Mouse (Mus musculus) hindbrain, embryonic 16.5 days (tissue): ENCODE measurements around the gene Large2. TPM values are rescaled to one million over a fixed set of nuclear protein-coding genes. Genes with fewer than 3 reads are reported as not detected.

ENCODE experiments used
- ATAC-seq: fragments of 200-750 bp; cut with Nextera tagmentation; 2 replicates; pipeline ENCODE4 v1.8.0; 2017; ENCODE audit warnings: moderate TSS enrichment, moderate library complexity
- H3K27ac ChIP-seq: fragments of 300-500 bp; sonication (generic); 2 replicates; pipeline ENCODE4 v1.5.1; 2014; ENCODE audit warnings: low read depth, mild to moderate bottlenecking, control low read depth, low read length, moderate library complexity
- H3K27me3 ChIP-seq: fragments of 300-500 bp; sonication (generic); replicated peaks from 2 replicates; pipeline ENCODE4 v1.6.1; 2014; ENCODE audit warnings: low read length; ENCODE audit not compliant: control insufficient read depth, insufficient read depth
- H3K36me3 ChIP-seq: fragments of 300-500 bp; sonication (generic); 2 replicates; pipeline ENCODE4 v1.6.1; 2014; ENCODE audit warnings: mild to moderate bottlenecking, low read length, moderate library complexity, mixed read lengths; ENCODE audit not compliant: control insufficient read depth, insufficient read depth
- H3K4me1 ChIP-seq: fragments of 300-500 bp; sonication (generic); 2 replicates; pipeline ENCODE4 v1.6.1; 2014; ENCODE audit warnings: low read depth, low read length; ENCODE audit not compliant: control insufficient read depth, insufficient read depth
- H3K4me2 ChIP-seq: fragments of 300-500 bp; sonication (generic); 2 replicates; pipeline ENCODE4 v1.6.1; 2014; ENCODE audit warnings: mild to moderate bottlenecking, low read length, control low read depth, moderate library complexity
- H3K4me3 ChIP-seq: fragments of 300-500 bp; sonication (generic); 2 replicates; pipeline ENCODE4 v1.5.1; 2014; ENCODE audit warnings: mild to moderate bottlenecking, low read length, control low read depth, moderate library complexity
- H3K9ac ChIP-seq: fragments of 300-500 bp; sonication (generic); 2 replicates; pipeline ENCODE4 v1.6.1; 2014; ENCODE audit warnings: low read depth, mild to moderate bottlenecking, control low read depth, low read length, moderate library complexity
- H3K9me3 ChIP-seq: fragments of 300-500 bp; sonication (generic); 2 replicates; pipeline ENCODE4 v1.6.1; 2014; ENCODE audit warnings: mild to moderate bottlenecking, low read length, moderate library complexity; ENCODE audit not compliant: control insufficient read depth
- WGBS: fragments of 180-500 bp; shearing (Covaris S2); extraction: QIAGEN DNeasy Blood & Tissue Kit; methylation state at CpG from one replicate; pipeline ENCODE4 v1.1.7; 2014; 5-methylcytosine and 5-hydroxymethylcytosine counted together
- polyA plus RNA-seq: library from polyadenylated mRNA; unstranded; fragments of >200 nt; fragmentation: Nextera tagmentation; extraction: Ambion mirVana; gene quantifications from 2 replicates; pipeline ENCODE4 v1.2.1, GENCODE M21; 2015

Gene Large2
- polyA plus RNA-seq, 1 experiment from 2014 or later = 1.7 TPM

DNA sequence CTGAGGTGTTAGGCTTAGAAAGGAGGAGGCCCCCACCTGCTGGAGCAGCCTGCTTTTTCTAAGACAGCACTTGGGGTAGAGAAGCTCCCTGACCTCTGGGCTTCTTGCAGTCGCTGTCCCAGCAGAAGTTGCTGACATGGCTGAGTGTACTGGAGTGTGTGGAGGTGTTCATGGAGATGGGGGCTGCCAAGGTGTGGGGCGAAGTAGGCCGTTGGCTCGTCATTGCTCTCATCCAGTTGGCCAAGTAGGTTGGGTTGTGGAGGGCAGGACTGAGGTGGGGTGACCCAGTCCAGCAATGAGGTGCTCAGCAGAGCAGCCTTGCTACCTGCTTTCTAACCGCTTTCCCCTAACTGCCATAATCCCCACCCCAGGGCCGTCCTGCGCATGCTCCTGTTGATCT is 2.7 kb upstream of the Large2 start:
- Histone ChIP-seq H3K9me3 (no peaks in the 10 kb centered on the region), H3K4me3 (no peak overlapping the region), H3K4me2 (no peak overlapping the region), H3K4me1 (peaks cover 23% of the 10 kb centered on the region), H3K27ac (no peak overlapping the region), H3K36me3 (peaks cover 24% of the 10 kb centered on the region), H3K27me3 (no peaks in the 10 kb centered on the region), H3K9ac (no peak overlapping the region)
- no peak for ATAC-seq
- WGBS = 86% methylated on average over 7 of the region's 7 CpGs

DNA sequence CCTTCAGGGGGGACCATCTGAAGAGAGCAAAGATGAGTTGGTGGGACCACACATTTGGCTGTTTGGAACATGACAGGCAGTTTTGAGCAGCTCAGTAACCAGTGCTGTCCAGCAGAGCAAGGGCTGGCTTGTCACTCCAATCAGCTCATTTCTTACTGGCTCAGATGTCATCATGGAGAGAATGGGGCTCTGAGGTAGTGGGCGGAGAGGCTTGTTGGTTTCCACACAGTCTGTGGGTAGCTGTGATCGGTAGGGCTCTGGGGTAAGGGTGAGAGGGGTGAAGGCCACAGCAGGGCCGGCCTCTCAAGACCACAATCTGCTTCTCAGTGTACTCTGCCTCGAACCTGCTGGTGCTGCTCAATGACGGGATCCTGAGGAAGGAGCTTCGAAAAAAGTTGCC is 1.6 kb upstream of the Large2 start:
- peaks cover 13% of the 10 kb centered on the region for H3K36me3 ChIP-seq
- H3K27me3 ChIP-seq = no peaks in the 10 kb centered on the region
- peaks cover 29% of the 10 kb centered on the region for H3K4me1 ChIP-seq
- H3K9me3 ChIP-seq = no peaks in the 10 kb centered on the region
- peak overlapping the region; percentile 77 for H3K4me3 ChIP-seq
- peak overlapping the region; percentile 69 for H3K4me2 ChIP-seq
- peak overlapping the region; percentile 74; the same call in 1 of the 2 replicates for H3K9ac ChIP-seq
- WGBS = 88% methylated on average over 6 of the region's 6 CpGs
- no peak overlapping the region for H3K27ac ChIP-seq
- no peak for ATAC-seq

DNA sequence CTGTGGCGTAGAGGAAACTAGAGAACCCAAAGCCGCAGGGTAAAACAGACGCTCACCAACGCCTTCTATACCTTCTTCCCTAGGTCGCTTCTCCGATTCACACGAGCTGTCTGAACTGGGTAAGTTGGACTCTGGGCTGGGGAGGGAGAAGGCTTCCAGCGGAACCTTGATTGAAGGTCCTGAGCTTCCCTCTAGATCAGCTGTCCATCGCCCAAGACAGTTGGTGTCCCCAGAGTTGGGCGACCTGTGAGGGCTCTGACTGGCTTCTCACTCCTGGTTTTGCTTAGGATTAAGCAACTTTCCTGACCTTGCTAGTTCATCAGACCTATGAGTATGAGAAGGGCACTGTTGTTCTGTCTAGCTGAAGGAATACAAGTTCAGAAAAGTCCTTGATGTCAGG is 1.1 kb upstream of the Large2 start:
- 17% methylated on average over 10 of the region's 10 CpGs for WGBS

DNA sequence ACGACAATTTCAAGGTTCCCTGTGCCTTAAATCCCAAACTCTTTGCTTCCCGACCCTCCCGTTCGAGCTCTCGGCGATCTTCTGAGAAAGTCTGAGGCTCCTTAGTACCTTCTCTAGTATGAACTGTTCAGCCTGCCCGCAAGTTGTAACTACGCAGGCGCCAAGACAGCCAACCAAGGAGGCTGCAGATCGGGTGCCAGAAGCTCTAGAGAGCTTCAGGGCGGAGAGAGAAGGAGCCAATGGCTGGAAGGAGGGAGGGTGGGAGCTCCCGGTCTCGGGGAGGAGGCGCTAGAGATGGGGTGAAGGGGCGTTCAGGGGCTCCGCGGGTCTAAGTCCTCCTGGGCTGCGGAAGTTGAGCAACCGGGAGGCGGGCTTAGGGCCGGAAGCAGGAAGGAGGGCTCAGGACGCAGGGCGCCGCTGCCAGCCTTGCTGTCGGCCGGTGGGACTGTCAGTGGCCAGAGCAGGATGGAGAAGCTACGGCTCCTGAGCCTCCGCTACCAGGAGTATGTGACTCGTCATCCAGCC is 492 bp upstream of the Large2 start:
- H3K36me3 ChIP-seq = peaks cover 11% of the 10 kb centered on the region
- peaks cover 4% of the 10 kb centered on the region; the same call in 1 of the 2 replicates for H3K27me3 ChIP-seq
- peak overlapping the region; percentile 77 for H3K4me3 ChIP-seq
- peak overlapping the region; percentile 74 for H3K9ac ChIP-seq
- H3K4me2 ChIP-seq = peak overlapping the region; percentile 69
- WGBS = under 1% methylated on average over 28 of the region's 29 CpGs
- peak overlapping the region; percentile 80 for H3K27ac ChIP-seq
- no peaks in the 10 kb centered on the region for H3K9me3 ChIP-seq
- H3K4me1 ChIP-seq = peaks cover 38% of the 10 kb centered on the region
- ATAC-seq = peak; percentile 96

More for the DNA sequence above, 1.1 kb upstream of the Large2 start:
- Histone ChIP-seq H3K4me2 (peak overlapping the region; percentile 69), H3K9me3 (no peaks in the 10 kb centered on the region), H3K4me1 (peaks cover 33% of the 10 kb centered on the region), H3K27me3 (0 out of 2 replicates have a peak, but pooled peaks cover 2% of the 10 kb centered on the region), H3K27ac (peak overlapping the region; percentile 80), H3K9ac (peak overlapping the region; percentile 74), H3K36me3 (peaks cover 13% of the 10 kb centered on the region), H3K4me3 (peak overlapping the region; percentile 77)
- ATAC-seq = no peak

DNA sequence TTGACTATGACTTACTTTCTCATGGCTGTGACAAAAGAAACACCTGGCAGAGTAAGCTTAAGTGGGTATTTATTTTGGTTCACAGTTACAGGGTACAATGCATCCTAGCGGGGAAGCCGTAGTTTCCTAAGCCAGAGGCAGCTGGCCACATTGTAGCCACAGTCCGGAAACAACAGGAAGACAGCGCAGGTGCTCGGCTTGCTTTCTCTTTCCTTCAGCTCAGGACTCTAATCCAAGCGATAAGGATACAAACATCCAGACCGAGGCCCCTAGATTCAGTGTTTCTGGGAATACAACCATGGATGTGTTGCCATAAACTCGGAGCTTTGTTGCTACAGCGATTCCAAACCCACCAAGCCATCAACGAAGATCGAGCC is 1.2 kb downstream of the Large2 start:
- Histone ChIP-seq H3K9me3 (no peaks in the 10 kb centered on the region), H3K27ac (no peak overlapping the region), H3K27me3 (peaks cover 10% of the 10 kb centered on the region), H3K4me3 (no peak overlapping the region), H3K4me1 (peaks cover 38% of the 10 kb centered on the region), H3K9ac (no peak overlapping the region), H3K4me2 (no peak overlapping the region), H3K36me3 (peaks cover 2% of the 10 kb centered on the region)
- no peak for ATAC-seq
- 78% methylated on average over 11 of the region's 11 CpGs for WGBS

DNA sequence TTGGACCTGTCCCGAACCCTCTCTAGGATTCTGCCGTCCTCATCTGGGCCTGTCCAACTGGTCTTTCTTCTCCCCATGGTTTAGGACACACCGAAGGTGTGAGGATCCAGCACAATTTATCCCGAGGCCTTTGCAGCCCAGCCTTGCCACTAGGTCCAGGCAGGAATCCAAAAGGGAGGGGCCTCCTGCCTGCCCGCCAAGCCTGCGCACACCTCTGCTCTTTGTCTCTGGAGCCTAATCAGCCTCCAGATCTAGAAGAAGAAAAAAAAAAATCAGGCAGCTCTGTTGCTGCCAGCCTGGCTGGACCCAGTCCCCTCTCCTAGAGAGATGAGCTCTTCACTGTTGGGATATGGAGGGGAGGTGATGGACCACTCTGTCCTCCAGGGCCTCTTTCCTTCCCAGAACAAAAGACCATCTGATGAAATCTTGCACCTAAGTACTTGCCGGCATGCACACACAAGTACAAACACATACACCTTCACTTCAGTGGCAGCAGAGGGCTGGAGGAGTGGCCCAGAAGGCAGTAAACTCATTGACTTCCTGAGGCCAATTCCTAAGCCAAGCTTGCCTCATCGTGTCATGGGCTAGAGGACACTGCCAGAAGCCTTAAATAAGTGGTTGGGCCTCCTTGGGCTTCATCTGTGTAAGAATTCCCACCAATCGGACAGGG is 1.8 kb downstream of the Large2 start:
- ATAC-seq = no peak
- Histone ChIP-seq H3K9me3 (no peaks in the 10 kb centered on the region), H3K4me1 (peaks cover 38% of the 10 kb centered on the region), H3K27me3 (peaks cover 10% of the 10 kb centered on the region), H3K36me3 (no peaks in the 10 kb centered on the region), H3K4me3 (no peak overlapping the region), H3K27ac (no peak overlapping the region), H3K9ac (no peak overlapping the region), H3K4me2 (no peak overlapping the region)
- WGBS = 47% methylated on average over 9 of the region's 9 CpGs

DNA sequence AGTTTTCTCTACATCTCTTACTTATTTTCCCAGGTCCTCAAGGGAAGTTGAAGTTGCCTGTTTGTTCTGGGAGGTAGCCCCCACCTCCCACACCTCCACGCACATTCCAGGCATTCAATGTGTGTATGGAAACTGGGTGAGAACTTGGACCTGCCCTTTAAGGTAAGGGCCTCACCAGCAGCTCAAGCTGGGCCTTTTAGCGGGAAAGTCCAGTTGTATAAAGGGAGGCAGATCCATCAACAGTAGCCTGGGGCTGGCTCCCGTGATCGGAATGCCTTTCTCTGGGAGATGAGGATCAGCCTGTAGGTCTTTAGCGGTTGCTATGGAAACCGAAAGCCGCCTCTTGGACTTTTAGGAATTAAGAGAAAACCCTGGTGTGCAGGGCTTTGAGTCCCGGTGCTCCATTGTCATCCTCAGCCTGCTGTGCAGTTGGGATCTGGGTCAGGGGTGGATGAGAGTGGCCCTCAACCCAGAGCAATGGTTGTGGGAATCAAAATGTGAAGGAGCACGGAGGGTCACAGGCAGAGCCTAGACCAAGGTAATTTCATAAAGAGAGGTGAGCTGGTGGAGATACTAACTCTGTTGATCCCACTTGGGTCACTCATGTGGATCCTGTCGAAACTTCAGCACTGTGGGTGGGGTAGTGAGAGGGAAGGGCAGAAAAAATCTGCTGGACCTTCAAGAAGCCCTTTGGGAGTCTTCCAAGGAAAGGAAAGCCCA is 2.5 kb downstream of the Large2 start:
- no peak for ATAC-seq
- no peak overlapping the region for H3K4me3 ChIP-seq
- peaks cover 38% of the 10 kb centered on the region for H3K4me1 ChIP-seq
- H3K36me3 ChIP-seq = no peaks in the 10 kb centered on the region
- 7% methylated on average over 10 of the region's 10 CpGs for WGBS
- no peak overlapping the region for H3K4me2 ChIP-seq
- no peaks in the 10 kb centered on the region for H3K9me3 ChIP-seq
- peaks cover 10% of the 10 kb centered on the region for H3K27me3 ChIP-seq
- no peak overlapping the region for H3K27ac ChIP-seq
- no peak overlapping the region for H3K9ac ChIP-seq

DNA sequence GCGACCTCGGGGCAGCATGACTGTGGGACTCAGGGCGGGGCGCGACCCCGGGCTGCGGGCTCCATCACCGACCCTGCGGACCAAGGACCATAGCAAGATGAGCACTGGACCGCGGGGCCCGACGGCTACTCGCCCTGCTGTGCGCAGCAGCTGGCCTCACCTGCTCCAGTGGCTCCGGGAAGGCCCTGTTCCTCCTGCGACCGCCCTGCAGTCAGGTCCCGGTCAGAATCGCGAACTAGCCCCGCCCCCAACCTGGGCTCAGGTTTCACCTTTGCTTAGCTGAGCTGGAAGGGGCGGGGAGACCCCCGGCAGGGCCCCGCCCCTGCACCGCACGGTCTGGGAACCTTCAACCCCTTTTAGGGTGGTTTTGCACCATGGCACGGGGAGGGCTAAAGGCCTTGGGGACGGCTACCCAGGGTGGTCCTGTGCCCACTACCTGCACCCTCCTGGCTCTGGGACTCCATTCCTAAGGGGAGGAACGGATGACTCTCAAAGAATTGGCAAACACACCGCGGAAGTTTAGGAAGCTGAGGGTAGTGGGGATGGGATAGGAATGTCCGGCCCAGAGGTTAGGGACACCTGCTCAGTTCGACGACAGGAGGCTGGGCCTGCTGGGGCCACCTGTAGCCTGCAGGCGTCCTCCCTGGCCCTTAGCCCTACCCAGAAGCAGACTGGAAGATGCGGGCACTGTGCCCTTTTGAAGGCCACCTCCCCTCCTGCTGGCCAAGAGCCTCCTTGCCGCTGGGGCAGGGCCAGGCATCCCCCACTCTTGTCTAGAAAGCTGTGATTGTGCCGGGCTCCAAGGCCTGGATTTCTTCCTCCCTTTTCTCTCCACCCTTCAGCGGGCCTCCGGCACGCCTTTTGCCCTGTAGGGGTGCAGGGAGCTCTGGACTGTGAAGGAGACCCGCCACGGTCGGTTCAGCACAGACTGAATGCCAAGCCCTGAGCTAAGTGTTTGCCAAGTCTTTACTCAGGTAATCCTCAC is 3.6 kb downstream of the Large2 start:
- Histone ChIP-seq H3K4me2 (peak overlapping the region; percentile 56), H3K9ac (peak overlapping the region; percentile 55), H3K4me1 (peaks cover 33% of the 10 kb centered on the region), H3K36me3 (no peaks in the 10 kb centered on the region), H3K27ac (no peak overlapping the region), H3K9me3 (no peaks in the 10 kb centered on the region), H3K27me3 (peaks cover 10% of the 10 kb centered on the region), H3K4me3 (peak overlapping the region; percentile 33)
- no peak for ATAC-seq
- WGBS = 4% methylated on average over 45 of the region's 45 CpGs
